Mouse (Mus musculus): Measurements from ENCODE around the gene As3mt.

DNA sequence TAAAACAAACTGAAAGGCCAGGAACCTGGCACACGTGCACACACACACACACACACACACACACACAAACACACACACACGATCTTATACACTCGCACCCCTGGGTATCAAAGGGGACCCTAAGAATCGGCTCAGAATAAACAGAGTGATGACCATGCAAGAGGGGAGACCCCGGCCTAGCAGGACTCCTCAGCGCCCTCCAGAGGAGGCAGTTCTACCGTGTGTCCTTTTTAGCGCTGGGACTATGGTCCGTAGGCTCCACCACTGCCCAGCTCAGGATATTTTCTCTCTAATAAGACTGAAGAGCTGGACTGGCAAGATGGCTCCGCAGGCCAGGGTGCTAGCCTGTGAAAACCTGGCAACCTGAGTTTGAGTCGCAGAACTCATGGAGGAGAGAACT lies 17.2 kb downstream of the As3mt start:
- TF ChIP-seq CTCF (conservative IDR thresholded peaks at IDR 0.05; ENCODE audit: low read length) (peak; percentile 46), NANOG (IDR thresholded peaks at IDR 0.05; ENCODE audit: borderline replicate concordance, low read length) (no peak)
